Mouse (Mus musculus): ENCODE results near the gene Strn4.

The Strn4 gene

DNA sequence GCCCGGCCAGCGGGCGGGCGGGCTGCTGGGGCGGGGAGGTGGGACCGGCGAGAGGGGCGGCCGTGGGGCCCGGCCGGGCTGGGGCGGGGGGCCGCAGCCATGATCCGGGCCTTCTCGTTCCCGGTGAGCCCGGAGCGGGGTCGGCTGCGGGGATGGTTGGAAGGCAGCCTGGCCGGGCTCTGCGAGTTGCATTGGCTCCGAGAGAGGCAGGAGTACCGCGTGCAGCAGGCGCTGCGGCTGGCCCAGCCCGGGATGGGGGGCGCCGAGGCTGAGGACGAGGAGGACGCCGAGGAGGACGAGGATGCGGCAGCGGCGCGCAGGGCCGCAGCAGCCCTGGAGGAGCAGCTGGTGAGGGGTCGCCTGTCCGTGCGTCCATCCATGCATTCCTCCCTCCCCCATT lies 59.6 kb downstream of the Strn4 start:
- in situ Hi-C loops (cut with MboI, MseI), result loop anchor here (5.0 kb wide), 1 partner anchor 47 kb away; the partner anchor contains the start of gene Calm3

DNA sequence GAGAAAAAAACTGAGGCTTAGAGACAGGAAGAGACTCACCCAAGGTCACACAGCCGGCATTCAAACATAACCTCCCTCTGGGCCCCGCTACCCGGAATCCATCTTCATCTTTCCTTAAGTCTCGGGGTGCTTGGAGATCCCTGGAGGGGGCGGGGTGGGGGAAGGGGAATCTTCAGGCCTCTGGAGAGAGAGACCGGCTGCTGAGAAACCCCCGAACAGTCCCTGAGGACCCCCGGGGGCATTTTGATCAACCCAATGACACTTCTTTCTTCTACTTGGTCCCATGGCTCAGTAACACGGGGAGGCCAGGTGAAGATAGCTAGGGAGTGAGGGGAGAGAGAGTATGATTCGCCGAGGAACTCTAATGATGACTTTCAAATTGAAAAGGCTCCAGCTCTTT lies 60.3 kb downstream of the Strn4 start:
- in situ Hi-C loops (cut with MboI, MseI), result loop anchor here (5.0 kb wide), 1 partner anchor 46 kb away; the partner anchor contains the start of gene Calm3

DNA sequence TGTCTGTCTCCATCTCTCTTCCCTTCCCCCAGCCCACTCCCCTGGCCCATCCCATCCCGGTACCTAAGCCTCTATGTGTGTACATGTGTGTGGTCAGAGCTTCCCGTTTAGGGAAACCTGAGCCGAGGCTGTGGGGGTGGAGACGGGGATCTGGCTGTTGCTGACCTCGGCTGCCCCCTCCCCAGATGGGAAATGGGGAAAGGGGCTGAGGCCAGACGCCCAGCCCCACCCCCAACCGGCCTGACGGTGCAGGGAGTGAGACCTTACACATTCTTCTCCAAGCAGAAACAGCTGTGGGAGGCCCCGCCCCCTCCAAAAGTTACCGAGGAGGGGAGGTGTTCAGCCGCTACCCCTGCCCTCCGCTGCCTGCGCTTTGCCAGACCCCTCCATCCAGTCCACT lies 60.9 kb downstream of the Strn4 start:
- in situ Hi-C loops (cut with MboI, MseI), result loop anchor here (5.0 kb wide), 1 partner anchor 46 kb away; the partner anchor contains the start of gene Calm3

DNA sequence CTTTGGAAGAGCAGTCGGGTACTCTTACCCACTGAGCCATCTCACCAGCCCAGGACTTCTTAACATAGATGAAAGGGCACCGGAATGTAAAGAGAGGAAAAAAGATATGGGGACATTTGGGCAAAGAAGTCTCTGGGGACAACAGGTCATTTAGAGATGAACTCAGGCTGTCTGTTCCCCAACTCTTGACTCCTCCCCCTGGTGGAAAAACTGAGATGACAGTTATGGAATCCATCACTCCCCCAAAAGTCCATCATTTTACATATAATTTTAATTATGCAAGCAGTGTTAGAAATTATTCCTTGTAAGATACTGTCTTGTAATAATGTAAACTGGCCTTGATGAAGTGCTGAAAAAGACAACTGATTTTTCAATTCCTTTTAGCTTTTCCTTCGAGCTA lies 62.0 kb downstream of the Strn4 start:
- in situ Hi-C loops (cut with MboI, MseI), result loop anchor here (5.0 kb wide), 1 partner anchor 45 kb away; the partner anchor contains the start of gene Calm3

DNA sequence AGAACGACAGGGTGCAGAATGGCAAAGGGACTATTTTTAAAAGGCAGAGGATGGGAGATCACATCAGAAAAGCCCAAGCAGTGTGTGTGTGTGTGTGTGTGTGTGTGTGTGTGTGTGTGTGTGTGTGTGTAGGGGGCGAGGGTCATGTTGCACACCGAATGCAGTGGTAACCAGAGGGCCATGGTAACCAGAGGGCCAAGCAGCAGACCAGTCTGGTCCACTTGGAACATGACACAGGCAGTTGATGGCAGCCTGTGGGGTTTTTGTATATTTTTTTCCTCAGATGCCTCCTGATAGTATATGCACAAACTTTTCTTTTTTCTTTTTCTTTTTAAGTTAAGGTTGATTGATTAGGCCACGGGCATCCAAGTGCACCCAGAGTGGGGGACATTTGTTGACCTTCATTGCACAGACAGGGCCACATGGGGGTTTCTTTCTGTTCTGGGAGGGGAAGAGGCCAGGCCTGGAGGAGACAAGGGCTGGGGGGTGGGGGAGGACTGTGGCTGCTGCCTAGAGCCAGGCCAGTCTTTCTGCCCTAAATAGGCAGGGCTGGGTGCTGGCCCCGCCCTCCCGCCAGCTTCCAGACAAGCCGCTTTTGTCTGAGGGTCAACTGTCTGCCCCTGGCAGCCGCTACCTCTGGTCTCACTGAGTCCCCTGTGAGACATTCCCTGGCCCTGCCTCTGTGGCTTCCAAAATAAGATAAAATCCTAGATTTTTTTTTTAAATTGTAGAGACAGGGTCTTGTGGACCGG lies 64.3 kb downstream of the Strn4 start:
- in situ Hi-C loops (cut with MboI, MseI), result loop anchor here (5.0 kb wide), 1 partner anchor 42 kb away; the partner anchor contains the start of gene Calm3

DNA sequence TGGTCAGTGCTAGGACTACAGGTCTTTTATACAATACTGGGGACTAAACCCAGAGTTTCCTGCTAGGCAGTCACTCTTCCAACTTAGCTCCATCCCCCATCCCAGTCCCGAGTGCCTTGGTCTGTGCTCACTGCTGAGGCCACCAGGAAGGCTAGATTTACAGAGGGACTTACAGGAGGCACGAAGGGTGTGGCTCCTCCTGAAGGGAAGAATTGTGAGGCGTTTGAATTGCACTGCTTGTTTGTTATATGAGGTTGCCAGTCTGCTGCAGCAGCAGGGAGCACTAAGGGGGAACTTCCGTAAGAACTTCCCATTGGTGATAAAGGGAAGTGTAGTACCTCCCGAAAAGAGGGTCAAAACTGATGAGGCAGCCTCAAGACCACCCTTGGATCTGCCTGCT lies 64.9 kb downstream of the Strn4 start:
- in situ Hi-C loops (cut with MboI, MseI), result no loop called here

DNA sequence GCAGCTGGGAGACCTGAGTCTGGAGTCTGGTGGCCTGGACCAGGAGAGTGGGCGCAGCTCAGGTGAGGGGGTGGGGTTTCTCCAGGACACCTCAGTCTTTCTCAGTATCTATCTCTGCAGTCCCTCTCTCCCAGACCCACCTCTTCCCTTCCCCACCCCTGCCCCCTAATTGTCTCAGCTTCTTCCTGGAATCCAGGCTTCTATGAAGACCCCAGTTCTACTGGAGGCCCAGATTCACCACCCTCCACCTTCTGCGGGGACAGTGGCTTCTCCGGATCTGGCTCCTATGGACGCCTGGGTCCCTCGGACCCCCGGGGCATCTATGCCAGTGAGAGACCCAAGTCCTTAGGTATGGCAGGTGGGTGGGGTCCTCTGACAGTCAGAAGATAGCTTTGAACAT lies 67.5 kb downstream of the Strn4 start:
- in situ Hi-C loops (cut with MboI, MseI), result no loop called here

DNA sequence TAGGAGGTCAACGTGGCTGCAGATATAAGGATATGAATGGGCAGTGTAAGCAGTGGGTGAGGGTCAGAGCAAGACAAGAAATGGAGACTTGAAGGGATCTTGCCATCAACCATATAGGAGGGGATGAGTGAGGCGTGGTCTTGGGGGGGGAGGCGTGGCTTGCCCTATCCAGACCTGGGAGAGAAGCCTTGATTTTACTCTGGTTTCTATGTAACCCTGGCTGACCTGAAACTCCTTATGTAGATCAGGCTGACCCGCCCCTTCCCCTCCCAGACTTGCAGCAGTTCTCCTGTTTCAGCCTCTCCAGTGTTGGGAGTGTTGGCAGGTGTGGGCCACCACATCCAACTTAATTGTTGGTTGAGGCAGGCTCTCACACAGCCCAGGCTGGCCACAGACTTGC lies 68.6 kb downstream of the Strn4 start:
- in situ Hi-C loops (cut with MboI, MseI), result no loop called here

DNA sequence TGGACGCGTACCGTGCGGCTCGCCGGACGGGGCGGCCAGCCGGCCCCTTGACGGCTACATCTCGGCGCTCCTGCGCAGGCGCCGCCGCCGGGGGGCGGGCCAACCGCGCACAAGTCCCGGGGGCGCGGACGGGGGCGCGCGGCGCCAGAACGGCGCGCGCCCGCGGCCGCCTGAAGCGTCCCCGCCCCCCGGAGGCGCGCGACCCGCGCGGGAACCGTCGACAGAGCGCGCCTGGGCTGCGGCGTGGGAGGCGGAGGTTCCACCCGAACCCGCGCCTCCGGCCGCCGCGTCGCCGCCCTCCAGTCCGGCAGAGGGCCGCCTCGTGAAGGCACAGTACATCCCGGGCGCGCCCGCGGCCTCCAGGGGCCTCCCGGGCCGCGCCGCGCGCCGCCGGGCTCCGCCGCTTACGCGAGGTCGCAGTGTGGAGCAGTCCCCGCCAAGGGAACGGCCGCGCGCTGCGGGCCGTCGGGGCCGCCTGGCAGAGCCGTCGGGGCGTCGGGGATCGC lies 69.6 kb downstream of the Strn4 start:
- in situ Hi-C loops (cut with MboI, MseI), result no loop called here

DNA sequence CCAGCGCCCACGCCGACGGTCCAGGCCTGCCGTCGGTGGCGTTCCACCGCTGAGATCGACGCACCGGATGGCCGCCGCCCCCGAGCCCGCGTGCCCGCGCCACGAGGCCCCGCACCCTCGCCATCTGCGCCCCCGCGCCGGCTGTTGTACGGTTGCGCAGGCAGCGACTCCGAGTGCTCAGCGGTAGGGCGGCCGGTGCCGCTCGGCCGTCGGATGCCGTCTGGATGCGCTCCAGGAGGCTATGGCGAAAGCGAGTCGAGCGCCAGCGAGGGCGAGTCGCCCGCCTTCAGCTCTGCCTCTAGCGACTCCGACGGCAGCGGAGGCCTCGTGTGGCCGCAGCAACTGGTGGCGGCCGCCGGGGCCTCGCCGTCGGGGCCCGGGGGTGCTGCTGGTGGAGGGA lies 70.2 kb downstream of the Strn4 start:
- in situ Hi-C loops (cut with MboI, MseI), result no loop called here

Measured in regulatory T cell (primary cell).